Mouse (Mus musculus): ENCODE results near the gene Olfr651. TPM values are rescaled to one million over a fixed set of nuclear protein-coding genes. Genes with fewer than 3 reads are reported as not detected.

Olfr651 gene
- polyA plus RNA-seq, 1 experiment: not detected

- Histone ChIP-seq H3K27ac (ENCODE audit: insufficient read depth, low read length) (no peak overlapping the region), H3K4me3 (ENCODE audit: insufficient read depth, low read length) (no peak overlapping the region), H3K4me1 (ENCODE audit: control insufficient read depth, insufficient read depth, low read length) (no peaks in the 10 kb centered on the region)
- TF ChIP-seq POLR2A (IDR thresholded peaks at IDR 0.05; ENCODE audit: extremely low read depth, insufficient read depth, low read length): no peak
Observed at GRCm38 (mm10) chr7:104588274-104588673, 38.3 kb downstream of the Olfr651 start.

GRCm38 (mm10) chr7:104601679-104602078, 51.7 kb downstream of the Olfr651 start, which contains the start of gene Olfr655:
TSS of gene Olfr655 (minus strand) at chr7:104601779.
- Histone ChIP-seq H3K4me1 (ENCODE audit: control insufficient read depth, insufficient read depth, low read length) (no peaks in the 10 kb centered on the region), H3K4me3 (ENCODE audit: insufficient read depth, low read length) (no peak within 1 kb of the TSS), H3K27ac (ENCODE audit: insufficient read depth, low read length) (no peak within 1 kb of the TSS)
- TF ChIP-seq POLR2A (IDR thresholded peaks at IDR 0.05; ENCODE audit: extremely low read depth, insufficient read depth, low read length) (no peak), CTCF (IDR thresholded peaks at IDR 0.05; ENCODE audit: extremely low read depth, insufficient read depth, low read length) (no peak)

DNA sequence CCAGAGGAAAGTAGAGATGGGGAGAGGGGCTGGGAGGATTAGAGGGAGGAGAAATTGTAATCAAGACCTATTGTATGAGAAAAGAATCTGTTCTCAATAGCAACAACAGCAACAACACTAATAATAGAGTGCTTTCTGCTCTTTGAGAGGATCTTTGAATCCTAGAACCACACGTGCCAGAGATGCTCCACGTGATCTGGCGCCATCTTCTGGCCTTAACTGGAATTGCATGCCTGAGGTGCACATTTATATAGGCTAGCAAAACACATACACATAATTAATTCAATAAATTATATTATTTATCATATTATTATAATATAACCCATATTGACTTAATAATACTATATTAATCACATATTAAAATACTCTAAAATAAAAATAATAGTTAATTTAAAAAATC, 53.2 kb downstream of the Olfr651 start:
- H3K4me3 ChIP-seq (ENCODE audit: insufficient read depth, low read length): no peak overlapping the region
- no peak for TF ChIP-seq POLR2A (IDR thresholded peaks at IDR 0.05; ENCODE audit: extremely low read depth, insufficient read depth, low read length)
- peak; percentile 21; the same call in 1 of the 2 replicates for TF ChIP-seq CTCF (IDR thresholded peaks at IDR 0.05; ENCODE audit: extremely low read depth, insufficient read depth, low read length)
- H3K27ac ChIP-seq (ENCODE audit: insufficient read depth, low read length): no peak overlapping the region
- no peaks in the 10 kb centered on the region for H3K4me1 ChIP-seq (ENCODE audit: control insufficient read depth, insufficient read depth, low read length)

Other genes starting within 250 kb of the Olfr651 start
- 4.7 and 4.9 TPM in 2 replicates for gene Trim12a, start 234.7 kb upstream of the Olfr651 start, polyA plus RNA-seq (2012; rRNA removed)
- 0.06 and 0.08 TPM in 2 replicates for gene Trim34b, start 220.7 kb upstream of the Olfr651 start, polyA plus RNA-seq (2012; rRNA removed)
- gene Trim12c, start 196.8 kb upstream of the Olfr651 start, polyA plus RNA-seq (2012; rRNA removed): 1.5 and 1.6 TPM in 2 replicates
- gene Trim30b, start 180.2 kb upstream of the Olfr651 start, polyA plus RNA-seq (2012; rRNA removed): 0.10 and 0.17 TPM in 2 replicates
- gene Trim30c, start 149.3 kb upstream of the Olfr651 start, polyA plus RNA-seq (2012; rRNA removed): 0.11 and 0.17 TPM in 2 replicates
- gene Trim30a, start 84.9 kb upstream of the Olfr651 start, polyA plus RNA-seq (2012; rRNA removed): 2.0 and 2.6 TPM in 2 replicates
- 1.3 and 1.5 TPM in 2 replicates for gene Trim30d, start 42.3 kb upstream of the Olfr651 start, polyA plus RNA-seq (2012; rRNA removed)
- not detected in 2 replicates for gene Olfr652, start 10.8 kb downstream of the Olfr651 start, polyA plus RNA-seq (2012; rRNA removed)
- gene Olfr653, start 27.2 kb downstream of the Olfr651 start, polyA plus RNA-seq (2012; rRNA removed): not detected in 2 replicates
- gene Olfr654, start 36.9 kb downstream of the Olfr651 start, polyA plus RNA-seq (2012; rRNA removed): not detected in 2 replicates
- gene Olfr655, start 51.6 kb downstream of the Olfr651 start, polyA plus RNA-seq (2012; rRNA removed): not detected in 2 replicates
- not detected in 2 replicates for gene Olfr656, start 63.8 kb downstream of the Olfr651 start, polyA plus RNA-seq (2012; rRNA removed)
- not detected in 2 replicates for gene Olfr657, start 74.7 kb downstream of the Olfr651 start, polyA plus RNA-seq (2012; rRNA removed)
- 0.04 TPM in 2 replicates for gene Olfr658, start 97.2 kb downstream of the Olfr651 start, polyA plus RNA-seq (2012; rRNA removed)
- not detected in 2 replicates for gene Olfr659, start 116.6 kb downstream of the Olfr651 start, polyA plus RNA-seq (2012; rRNA removed)
- not detected in 2 replicates for gene Olfr661, start 136.4 kb downstream of the Olfr651 start, polyA plus RNA-seq (2012; rRNA removed)
- not detected in 2 replicates for gene Usp17le, start 227.3 kb downstream of the Olfr651 start, polyA plus RNA-seq (2012; rRNA removed)